Mouse (Mus musculus): ENCODE results near the gene Fbln1. TPM values are rescaled to one million over a fixed set of nuclear protein-coding genes. Genes with fewer than 3 reads are reported as not detected.

Fbln1 gene
- polyA plus RNA-seq, 1 experiment from 2014 or later, result 115 TPM

GRCm38 (mm10) chr15:85174060-85174459 lies 31.7 kb upstream of the Fbln1 start:
- DNase-seq (ENCODE audit: low spot score), result no peak
- no peaks in the 10 kb centered on the region for H3K4me1 ChIP-seq (ENCODE audit: control insufficient read depth, insufficient read depth, low read length)
- no peak overlapping the region for H3K4me2 ChIP-seq (ENCODE audit: low read depth)
- 80% methylated on average over 10 of the region's 10 CpGs for WGBS
- no peak for ATAC-seq (ENCODE audit: insufficient read depth, low FRiP score, low TSS enrichment)
- no peak overlapping the region for H3K9ac ChIP-seq (ENCODE audit: low read length)
- H3K4me3 ChIP-seq (ENCODE audit: low read depth, low read length), result no peak overlapping the region
- H3K9me3 ChIP-seq (ENCODE audit: control insufficient read depth, low read length), result no peaks in the 10 kb centered on the region
- no peak overlapping the region for H3K27ac ChIP-seq (ENCODE audit: low read depth, low read length)
- H3K36me3 ChIP-seq (ENCODE audit: control insufficient read depth, insufficient read depth, low read length), result no peaks in the 10 kb centered on the region
- H3K27me3 ChIP-seq (ENCODE audit: control insufficient read depth, insufficient read depth, low read length), result no peaks in the 10 kb centered on the region

- peak; percentile 33 for DNase-seq (ENCODE audit: low spot score)
- Histone ChIP-seq H3K4me3 (ENCODE audit: low read depth, low read length) (no peak overlapping the region), H3K27ac (ENCODE audit: low read depth, low read length) (no peak overlapping the region), H3K36me3 (ENCODE audit: control insufficient read depth, insufficient read depth, low read length) (no peaks in the 10 kb centered on the region), H3K9ac (ENCODE audit: low read length) (no peak overlapping the region), H3K27me3 (ENCODE audit: control insufficient read depth, insufficient read depth, low read length) (no peaks in the 10 kb centered on the region), H3K4me1 (ENCODE audit: control insufficient read depth, insufficient read depth, low read length) (no peaks in the 10 kb centered on the region), H3K4me2 (ENCODE audit: low read depth) (no peak overlapping the region), H3K9me3 (ENCODE audit: control insufficient read depth, low read length) (no peaks in the 10 kb centered on the region)
- no peak for ATAC-seq (ENCODE audit: insufficient read depth, low FRiP score, low TSS enrichment)
- WGBS, result 76% methylated on average over 8 of the region's 8 CpGs
Observed at GRCm38 (mm10) chr15:85177576-85177975, 28.2 kb upstream of the Fbln1 start.

GRCm38 (mm10) chr15:85178172-85178571 lies 27.6 kb upstream of the Fbln1 start:
- H3K9me3 ChIP-seq (ENCODE audit: control insufficient read depth, low read length), result no peaks in the 10 kb centered on the region
- H3K4me1 ChIP-seq (ENCODE audit: control insufficient read depth, insufficient read depth, low read length), result no peaks in the 10 kb centered on the region
- H3K27me3 ChIP-seq (ENCODE audit: control insufficient read depth, insufficient read depth, low read length), result no peaks in the 10 kb centered on the region
- H3K9ac ChIP-seq (ENCODE audit: low read length), result no peak overlapping the region
- no peaks in the 10 kb centered on the region for H3K36me3 ChIP-seq (ENCODE audit: control insufficient read depth, insufficient read depth, low read length)
- no peak overlapping the region for H3K27ac ChIP-seq (ENCODE audit: low read depth, low read length)
- ATAC-seq (ENCODE audit: insufficient read depth, low FRiP score, low TSS enrichment), result no peak
- H3K4me2 ChIP-seq (ENCODE audit: low read depth), result no peak overlapping the region
- H3K4me3 ChIP-seq (ENCODE audit: low read depth, low read length), result no peak overlapping the region
- 82% methylated on average over 6 of the region's 6 CpGs for WGBS
- no peak for DNase-seq (ENCODE audit: low spot score)

GRCm38 (mm10) chr15:85179528-85180180 lies 26.1 kb upstream of the Fbln1 start:
- ATAC-seq (ENCODE audit: insufficient read depth, low FRiP score, low TSS enrichment), result no peak
- Histone ChIP-seq H3K9me3 (ENCODE audit: control insufficient read depth, low read length) (no peaks in the 10 kb centered on the region), H3K27ac (ENCODE audit: low read depth, low read length) (no peak overlapping the region), H3K9ac (ENCODE audit: low read length) (no peak overlapping the region), H3K4me3 (ENCODE audit: low read depth, low read length) (no peak overlapping the region), H3K27me3 (ENCODE audit: control insufficient read depth, insufficient read depth, low read length) (no peaks in the 10 kb centered on the region), H3K4me2 (ENCODE audit: low read depth) (no peak overlapping the region), H3K4me1 (ENCODE audit: control insufficient read depth, insufficient read depth, low read length) (no peaks in the 10 kb centered on the region), H3K36me3 (ENCODE audit: control insufficient read depth, insufficient read depth, low read length) (no peaks in the 10 kb centered on the region)
- WGBS, result 71% methylated on average over 7 of the region's 7 CpGs
- DNase-seq (ENCODE audit: low spot score), result no peak

GRCm38 (mm10) chr15:85180368-85180767 lies 25.4 kb upstream of the Fbln1 start:
- no peak overlapping the region for H3K4me3 ChIP-seq (ENCODE audit: low read depth, low read length)
- no peak overlapping the region for H3K4me2 ChIP-seq (ENCODE audit: low read depth)
- no peak overlapping the region for H3K9ac ChIP-seq (ENCODE audit: low read length)
- no peaks in the 10 kb centered on the region for H3K27me3 ChIP-seq (ENCODE audit: control insufficient read depth, insufficient read depth, low read length)
- H3K27ac ChIP-seq (ENCODE audit: low read depth, low read length), result no peak overlapping the region
- H3K4me1 ChIP-seq (ENCODE audit: control insufficient read depth, insufficient read depth, low read length), result no peaks in the 10 kb centered on the region
- no peaks in the 10 kb centered on the region for H3K36me3 ChIP-seq (ENCODE audit: control insufficient read depth, insufficient read depth, low read length)
- DNase-seq (ENCODE audit: low spot score) (no peak), ATAC-seq (ENCODE audit: insufficient read depth, low FRiP score, low TSS enrichment) (no peak)
- no peaks in the 10 kb centered on the region for H3K9me3 ChIP-seq (ENCODE audit: control insufficient read depth, low read length)

GRCm38 (mm10) chr15:85182063-85182462 lies 23.7 kb upstream of the Fbln1 start:
- WGBS, result 89% methylated on average over 4 of the region's 4 CpGs
- Histone ChIP-seq H3K4me3 (ENCODE audit: low read depth, low read length) (no peak overlapping the region), H3K27me3 (ENCODE audit: control insufficient read depth, insufficient read depth, low read length) (no peaks in the 10 kb centered on the region), H3K27ac (ENCODE audit: low read depth, low read length) (no peak overlapping the region), H3K9ac (ENCODE audit: low read length) (no peak overlapping the region), H3K36me3 (ENCODE audit: control insufficient read depth, insufficient read depth, low read length) (no peaks in the 10 kb centered on the region), H3K9me3 (ENCODE audit: control insufficient read depth, low read length) (no peaks in the 10 kb centered on the region), H3K4me2 (ENCODE audit: low read depth) (no peak overlapping the region), H3K4me1 (ENCODE audit: control insufficient read depth, insufficient read depth, low read length) (no peaks in the 10 kb centered on the region)
- ATAC-seq (ENCODE audit: insufficient read depth, low FRiP score, low TSS enrichment) (no peak), DNase-seq (ENCODE audit: low spot score) (no peak)

- DNase-seq (ENCODE audit: low spot score) (no peak), ATAC-seq (ENCODE audit: insufficient read depth, low FRiP score, low TSS enrichment) (no peak)
- Histone ChIP-seq H3K9me3 (ENCODE audit: control insufficient read depth, low read length) (no peaks in the 10 kb centered on the region), H3K9ac (ENCODE audit: low read length) (no peak overlapping the region), H3K27ac (ENCODE audit: low read depth, low read length) (no peak overlapping the region), H3K4me3 (ENCODE audit: low read depth, low read length) (no peak overlapping the region), H3K4me2 (ENCODE audit: low read depth) (no peak overlapping the region), H3K4me1 (ENCODE audit: control insufficient read depth, insufficient read depth, low read length) (no peaks in the 10 kb centered on the region), H3K27me3 (ENCODE audit: control insufficient read depth, insufficient read depth, low read length) (no peaks in the 10 kb centered on the region), H3K36me3 (ENCODE audit: control insufficient read depth, insufficient read depth, low read length) (no peaks in the 10 kb centered on the region)
- WGBS, result 76% methylated on average over 7 of the region's 7 CpGs
Observed at GRCm38 (mm10) chr15:85186916-85187315, 18.8 kb upstream of the Fbln1 start.

GRCm38 (mm10) chr15:85188167-85188778 lies 17.5 kb upstream of the Fbln1 start:
- no peak overlapping the region for H3K4me3 ChIP-seq (ENCODE audit: low read depth, low read length)
- no peaks in the 10 kb centered on the region for H3K4me1 ChIP-seq (ENCODE audit: control insufficient read depth, insufficient read depth, low read length)
- H3K4me2 ChIP-seq (ENCODE audit: low read depth), result no peak overlapping the region
- DNase-seq (ENCODE audit: low spot score) (no peak), ATAC-seq (ENCODE audit: insufficient read depth, low FRiP score, low TSS enrichment) (no peak)
- no peaks in the 10 kb centered on the region for H3K36me3 ChIP-seq (ENCODE audit: control insufficient read depth, insufficient read depth, low read length)
- H3K27ac ChIP-seq (ENCODE audit: low read depth, low read length), result no peak overlapping the region
- H3K27me3 ChIP-seq (ENCODE audit: control insufficient read depth, insufficient read depth, low read length), result no peaks in the 10 kb centered on the region
- H3K9ac ChIP-seq (ENCODE audit: low read length), result no peak overlapping the region; the same call in 1 of the 2 replicates
- no peaks in the 10 kb centered on the region for H3K9me3 ChIP-seq (ENCODE audit: control insufficient read depth, low read length)
- 56% methylated on average over 8 of the region's 8 CpGs for WGBS

Measured in neural tube, embryonic 11.5 days (tissue).